Mouse (Mus musculus) 416B (cell line): Measurements from ENCODE around the gene Fam178b.

Experiments used
- DNase-seq: peaks from one replicate; pipeline ENCODE4 v3.0.0; 2011; ENCODE audit warnings: low read depth

Fam178b gene

DNA sequence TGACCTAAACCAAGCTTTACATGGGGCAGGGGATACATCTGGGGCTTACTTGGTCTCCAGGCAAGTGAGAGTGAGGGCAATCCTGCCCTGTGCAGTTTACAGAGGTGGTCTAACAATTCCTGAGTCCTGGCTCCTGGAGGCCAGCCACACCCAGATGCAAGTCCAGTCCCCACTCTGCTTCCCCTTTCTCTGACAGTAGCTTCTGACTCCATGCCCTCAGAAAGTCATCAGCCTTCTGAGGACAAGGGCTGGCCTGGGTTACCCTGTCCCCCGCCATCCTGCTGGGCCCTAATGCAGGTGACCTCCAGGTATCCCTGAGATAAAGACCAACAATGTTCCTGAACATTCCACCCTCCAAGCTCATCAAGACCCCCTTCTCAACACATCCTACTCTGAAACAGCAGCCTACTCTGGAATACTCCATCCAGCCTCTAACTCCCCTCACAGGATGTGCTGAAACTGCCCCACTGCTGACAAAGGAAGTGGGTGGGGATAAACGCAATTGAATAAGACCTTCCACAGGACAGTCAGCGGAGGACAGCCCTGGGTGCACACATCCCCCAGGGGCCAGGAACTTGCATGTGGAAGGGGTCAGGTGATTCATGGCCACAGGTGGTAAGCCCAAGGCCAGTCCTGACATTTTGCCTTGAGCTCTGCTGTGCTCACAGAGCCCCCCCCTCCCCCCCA lies 52.8 kb downstream of the Fam178b start:
- no peak for DNase-seq

DNA sequence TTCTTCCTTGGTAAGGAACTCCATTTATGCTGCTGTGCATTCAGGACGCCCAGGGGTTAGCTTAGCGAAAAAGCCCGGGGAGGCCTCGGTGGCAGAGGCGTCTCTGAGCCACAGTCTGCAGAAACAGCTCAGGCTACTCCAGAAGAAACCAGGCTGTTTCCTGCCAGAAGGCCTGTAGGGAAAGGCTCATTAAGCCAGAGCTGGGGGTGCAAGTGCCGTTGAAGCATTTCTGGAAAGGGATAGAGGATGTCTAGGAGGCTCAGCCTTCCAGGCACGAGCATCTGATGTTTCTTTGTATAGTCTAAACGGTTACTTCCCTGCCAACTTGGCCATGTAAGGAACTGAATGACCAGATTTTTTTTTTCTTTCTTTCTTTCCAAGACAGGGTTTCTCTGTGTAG lies 54.4 kb downstream of the Fam178b start:
- DNase-seq: no peak

DNA sequence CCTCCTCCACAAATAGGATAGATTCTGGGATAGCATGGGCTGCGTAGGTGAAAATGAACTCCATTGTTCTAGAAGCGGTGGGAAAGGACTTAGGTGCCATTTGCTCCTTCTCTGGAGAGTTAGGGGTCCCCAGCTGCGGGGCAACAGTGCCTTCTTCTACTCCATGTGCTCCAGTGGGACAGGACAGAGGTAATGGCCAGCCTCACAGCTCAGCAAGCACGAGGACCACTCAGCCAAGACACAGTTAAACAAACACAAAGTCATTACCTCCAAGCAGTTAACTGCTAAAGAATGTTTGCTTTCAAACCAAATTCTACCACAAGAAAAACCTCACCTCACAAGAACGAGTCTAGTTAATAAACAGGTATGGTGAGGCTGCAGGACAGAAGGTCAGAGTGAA lies 57.5 kb downstream of the Fam178b start:
- DNase-seq: no peak

DNA sequence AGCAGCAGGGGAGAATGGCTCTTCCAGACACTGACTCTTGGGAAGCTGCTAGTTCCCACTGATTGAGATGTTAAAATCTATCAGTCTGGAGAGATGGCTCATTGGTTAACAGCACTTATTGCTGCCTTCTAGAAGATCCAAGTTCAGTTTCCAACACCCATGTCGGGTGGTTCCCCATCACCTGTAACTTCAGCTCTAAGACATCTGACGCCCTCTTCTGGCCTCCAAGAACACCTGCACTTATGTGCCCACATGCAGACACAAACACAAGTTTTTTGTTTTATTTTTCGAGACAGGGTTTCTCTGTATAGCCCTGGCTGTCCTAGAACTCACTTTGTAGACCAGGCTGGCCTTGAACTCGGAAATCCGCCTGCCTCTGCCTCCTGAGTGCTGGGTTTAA lies 67.0 kb downstream of the Fam178b start:
- DNase-seq: peak; percentile 62

DNA sequence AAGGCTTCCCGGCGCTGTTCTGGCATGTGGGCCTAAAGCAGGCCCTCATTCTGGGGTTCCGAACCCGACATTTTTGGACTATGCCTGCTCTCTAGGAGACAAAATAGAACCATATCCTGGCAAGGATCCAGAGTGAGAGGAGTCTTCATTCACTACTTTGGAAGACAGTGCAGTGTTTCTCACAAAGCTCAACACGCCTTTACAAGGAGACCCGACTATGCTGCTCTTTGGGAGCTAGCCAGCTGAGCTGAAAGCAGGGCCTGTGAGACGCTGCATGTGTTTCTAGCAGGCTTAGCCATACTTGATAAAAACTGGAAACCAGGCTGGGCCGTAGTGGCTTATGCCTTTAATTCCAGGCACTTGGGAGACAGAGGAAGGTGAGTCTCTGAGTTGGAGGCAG lies 67.8 kb downstream of the Fam178b start:
- DNase-seq: no peak

DNA sequence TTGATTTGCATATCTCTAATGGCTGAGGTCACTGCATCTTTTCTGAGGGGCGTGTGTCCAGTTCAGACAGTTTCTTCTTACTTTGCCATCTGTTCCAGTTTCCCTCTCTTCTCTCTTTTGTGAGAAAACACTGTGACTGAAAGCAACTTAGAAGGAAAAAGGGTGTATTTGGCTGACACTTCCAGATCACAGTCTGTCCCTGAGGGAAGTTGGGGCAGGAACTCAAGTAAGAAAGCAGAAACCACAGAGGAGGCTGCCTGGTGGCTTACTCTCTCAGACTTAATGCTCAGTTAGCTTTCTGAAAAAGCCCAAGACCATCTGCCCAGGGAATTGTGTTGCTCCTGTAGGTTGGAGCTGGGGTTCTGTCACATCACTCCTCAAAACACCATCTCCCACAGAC lies 68.4 kb downstream of the Fam178b start:
- no peak for DNase-seq

DNA sequence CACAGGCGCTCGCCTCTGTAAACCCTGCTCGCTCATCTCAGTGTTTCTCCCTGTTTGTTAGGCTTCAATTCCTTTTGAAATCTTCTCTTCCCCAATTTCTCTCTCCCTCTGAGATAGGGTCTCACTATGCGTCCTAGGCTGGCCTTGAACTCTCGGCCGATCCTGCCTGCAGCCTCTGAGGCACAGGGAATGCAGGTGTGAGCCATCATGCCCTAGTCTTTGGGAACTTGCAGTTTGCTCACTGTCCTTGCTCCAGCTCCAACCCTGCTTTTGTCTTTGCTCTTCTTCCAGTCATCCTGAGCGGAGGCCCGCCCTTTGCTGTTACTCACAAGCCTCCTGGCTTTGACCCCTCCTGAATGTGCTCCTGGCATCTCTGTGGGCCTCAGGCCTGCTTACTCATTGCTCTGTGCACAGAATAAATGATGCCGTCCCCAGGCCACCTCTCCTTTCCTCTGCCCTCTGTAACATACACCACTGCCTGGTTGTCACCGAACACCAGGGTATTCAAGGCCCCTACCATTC lies 69.5 kb downstream of the Fam178b start:
- DNase-seq: no peak

DNA sequence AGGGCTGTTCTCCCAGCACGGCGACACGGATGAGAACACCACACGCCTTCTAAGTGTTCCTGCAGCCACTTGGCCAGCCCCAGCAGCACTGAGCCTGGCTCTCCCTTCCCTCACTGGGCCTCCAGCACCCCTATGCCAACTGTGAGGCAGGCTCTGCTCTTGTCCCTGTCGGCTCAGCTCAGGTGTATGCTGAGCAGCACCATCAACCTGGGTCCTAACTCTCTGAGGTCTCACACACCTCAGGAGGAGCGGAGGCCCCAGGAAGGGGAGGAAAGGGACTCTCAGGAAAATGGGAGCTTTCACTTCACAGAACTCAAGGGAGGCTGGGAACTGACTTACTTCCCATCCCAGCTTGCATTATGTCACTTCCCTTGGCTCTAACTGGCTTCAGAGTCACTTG lies 70.6 kb downstream of the Fam178b start:
- no peak for DNase-seq

DNA sequence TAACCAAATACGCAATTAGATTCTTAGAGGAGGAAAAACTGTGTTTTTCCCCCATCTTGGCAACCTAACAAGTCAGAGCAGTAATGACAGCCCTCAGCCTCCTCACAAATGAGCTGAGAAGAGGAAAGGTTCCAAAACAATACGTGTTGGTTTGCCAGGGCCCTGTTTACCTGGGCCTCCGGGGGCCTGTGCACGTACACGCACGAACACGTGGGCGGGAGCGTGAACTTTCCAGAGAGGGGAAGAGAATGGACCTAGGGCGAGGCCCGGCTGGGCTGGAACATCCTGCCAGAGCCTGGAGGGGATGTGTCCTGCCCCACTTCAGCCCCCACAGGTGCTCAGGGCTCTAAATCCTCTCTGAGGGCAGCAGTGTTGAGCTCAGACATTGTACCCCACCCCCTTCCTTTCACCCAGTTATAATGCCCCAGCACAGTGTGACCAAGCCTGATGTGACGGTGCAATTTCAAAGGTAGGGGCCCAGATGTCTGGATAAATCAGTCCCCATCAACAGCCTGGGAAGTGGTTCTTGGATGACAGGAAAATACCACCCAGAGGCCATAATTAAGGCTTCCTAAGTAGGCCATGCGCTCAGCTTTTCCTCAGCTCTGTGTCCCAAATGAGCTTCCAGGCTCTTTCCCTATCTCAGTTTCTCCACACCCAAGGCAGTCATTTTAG lies 71.4 kb downstream of the Fam178b start:
- no peak for DNase-seq

DNA sequence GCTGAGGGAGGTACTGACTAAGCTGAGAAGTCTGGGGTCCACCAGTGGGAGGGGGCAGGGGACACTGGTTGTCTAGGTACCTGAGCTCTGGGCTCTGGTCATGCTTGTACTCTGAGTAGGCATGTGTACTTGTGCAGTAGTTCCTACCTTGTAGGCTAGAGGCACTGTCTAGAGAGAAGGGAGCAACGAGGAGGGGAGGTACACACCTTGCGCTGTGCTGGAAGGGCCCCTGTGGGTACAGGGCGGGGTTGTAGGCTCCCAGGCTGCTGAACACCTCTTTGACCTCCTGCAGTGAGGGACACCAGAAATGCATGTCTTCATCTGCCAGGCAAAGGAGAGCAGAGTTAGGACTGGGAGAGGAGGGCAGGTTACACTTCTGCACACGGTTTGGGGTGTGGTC lies 74.8 kb downstream of the Fam178b start:
- no peak for DNase-seq

DNA sequence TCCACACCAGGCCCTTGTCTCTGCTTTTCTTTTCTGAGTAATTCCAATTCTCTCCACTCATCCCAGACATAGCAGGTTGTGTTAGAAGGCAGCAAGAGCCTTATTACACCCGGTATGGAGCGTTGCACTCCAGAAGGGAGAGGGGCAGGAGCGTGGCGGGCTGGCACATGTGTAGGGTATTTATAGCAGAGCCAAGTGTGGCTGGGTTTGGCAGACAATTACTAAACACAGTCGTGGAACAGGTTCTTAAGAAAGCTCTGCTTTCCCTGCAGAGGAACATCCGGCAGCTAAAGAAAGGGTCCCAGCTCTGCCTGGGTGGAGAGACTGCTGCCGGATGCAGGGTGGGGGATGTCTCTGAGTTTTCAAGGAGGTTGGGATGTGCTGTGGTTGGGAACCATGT lies 76.0 kb downstream of the Fam178b start:
- no peak for DNase-seq

DNA sequence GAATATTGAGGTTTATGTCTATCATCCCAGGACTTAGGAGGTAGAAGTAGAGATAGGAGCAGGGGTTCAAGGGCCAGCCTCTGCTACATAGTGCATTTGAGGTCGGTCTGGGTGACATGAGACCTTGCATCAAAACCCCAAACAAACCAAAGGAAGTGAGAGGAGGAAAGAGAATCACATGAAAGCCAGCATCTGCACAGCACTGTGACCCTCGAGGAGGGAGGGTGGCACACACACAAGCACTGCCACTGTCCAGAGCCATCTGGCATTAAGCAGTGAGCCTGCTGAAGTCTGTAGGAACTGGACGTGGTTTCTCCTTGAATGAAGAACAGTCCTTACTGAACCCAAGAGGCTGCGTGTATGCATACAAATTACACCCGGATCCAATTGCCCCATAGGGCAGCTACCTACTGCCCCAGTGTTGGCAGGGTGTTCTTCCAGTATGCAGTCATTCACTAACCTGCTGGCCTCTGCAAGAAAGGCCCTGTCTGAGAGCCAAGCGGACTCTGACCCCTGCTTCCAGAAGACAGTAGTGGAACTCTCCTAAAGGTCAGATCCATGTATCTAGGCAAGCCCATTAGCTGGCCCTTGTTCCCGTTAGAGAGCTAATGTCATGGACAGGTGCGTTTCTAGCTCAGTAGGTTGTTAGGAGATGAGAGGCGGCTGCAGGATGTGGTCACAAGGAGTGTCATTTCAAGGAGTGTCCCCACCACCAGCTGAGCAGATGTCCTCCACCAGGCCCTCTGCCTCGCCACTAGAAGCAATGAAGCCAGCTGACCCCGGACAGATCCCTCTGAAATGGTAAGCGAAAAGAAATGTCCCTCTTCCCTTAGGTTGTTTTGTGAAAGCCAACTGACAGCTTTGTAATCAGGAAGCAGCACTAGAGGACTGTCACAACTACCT lies 78.5 kb downstream of the Fam178b start:
- peak; percentile 49 for DNase-seq

DNA sequence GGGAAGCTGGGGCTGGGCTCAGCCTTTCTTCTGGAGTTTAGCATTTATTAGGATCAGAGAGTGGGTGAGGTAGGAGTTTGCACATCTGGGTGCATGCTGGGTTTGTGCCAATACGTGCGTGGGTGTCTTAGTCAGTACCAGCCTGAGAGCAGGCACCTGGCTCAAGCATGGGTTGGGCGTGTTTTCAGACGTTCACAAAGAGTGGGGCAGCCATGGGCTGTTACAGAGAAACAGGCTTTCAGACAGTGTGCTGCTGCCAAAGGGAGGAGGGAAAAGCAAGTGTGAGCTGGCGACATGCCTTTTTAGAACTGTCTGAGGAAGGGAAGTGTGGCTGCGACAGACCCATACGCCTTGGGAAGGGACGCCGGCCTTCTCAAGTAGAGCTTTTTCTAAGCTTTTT lies 79.6 kb downstream of the Fam178b start:
- DNase-seq: no peak

DNA sequence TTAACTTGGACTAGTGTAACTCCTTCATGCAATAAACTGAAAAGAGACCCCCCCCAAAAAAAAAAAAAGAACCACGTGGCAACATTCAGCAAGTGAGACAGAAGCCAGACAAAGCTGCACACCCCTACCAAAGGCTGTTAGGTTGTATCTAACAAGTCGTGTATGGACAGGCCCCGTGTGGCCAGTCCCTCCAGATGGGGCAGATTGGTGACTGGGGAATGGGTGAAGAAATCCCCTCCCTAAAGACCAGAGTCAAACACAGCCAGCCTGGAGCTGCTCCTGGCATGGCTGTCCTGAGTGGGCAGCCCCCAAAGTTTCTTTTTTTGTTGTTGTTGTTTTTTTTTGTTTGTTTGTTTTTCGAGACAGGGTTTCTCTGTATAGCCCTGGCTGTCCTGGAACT lies 80.7 kb downstream of the Fam178b start:
- no peak for DNase-seq

DNA sequence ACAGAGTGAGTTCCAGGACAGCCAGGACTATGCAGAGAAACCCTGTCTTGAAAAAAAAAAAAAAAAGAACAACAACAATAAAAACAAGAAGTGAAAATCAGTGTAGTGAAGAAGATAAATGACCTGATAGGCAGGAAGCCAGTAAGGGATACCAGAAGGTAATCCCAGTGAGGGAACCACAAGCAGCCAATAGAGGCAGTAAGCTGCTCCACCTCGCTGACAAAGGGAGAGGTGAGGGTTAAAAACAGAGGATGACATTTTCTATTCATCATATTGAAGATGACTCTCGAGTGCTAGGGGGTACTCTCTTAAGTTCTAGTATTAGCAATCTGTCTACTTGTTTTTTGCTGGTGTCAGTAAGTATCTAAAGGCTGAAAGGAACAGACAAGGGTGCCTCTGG lies 84.6 kb downstream of the Fam178b start:
- DNase-seq: no peak

DNA sequence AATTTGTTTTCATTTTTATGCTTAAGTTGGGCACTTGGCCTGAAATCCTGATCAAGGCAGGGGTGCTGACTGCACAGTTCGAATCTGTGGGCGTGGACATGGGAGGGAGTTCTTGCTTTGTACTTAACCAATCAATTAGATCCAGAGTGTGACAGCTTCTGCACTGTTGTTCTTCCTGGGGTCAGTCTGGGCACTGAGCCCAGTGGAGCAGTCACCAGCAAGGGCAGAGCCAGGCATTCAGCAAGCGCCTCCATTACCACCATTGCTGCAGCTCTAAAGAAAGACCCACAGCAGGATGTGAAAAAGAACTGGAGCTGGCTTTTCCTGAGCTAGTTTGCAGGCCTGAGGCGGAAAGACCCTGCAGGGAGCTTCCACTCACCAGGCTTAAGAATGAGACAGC lies 86.9 kb downstream of the Fam178b start:
- peak; percentile 86 for DNase-seq

DNA sequence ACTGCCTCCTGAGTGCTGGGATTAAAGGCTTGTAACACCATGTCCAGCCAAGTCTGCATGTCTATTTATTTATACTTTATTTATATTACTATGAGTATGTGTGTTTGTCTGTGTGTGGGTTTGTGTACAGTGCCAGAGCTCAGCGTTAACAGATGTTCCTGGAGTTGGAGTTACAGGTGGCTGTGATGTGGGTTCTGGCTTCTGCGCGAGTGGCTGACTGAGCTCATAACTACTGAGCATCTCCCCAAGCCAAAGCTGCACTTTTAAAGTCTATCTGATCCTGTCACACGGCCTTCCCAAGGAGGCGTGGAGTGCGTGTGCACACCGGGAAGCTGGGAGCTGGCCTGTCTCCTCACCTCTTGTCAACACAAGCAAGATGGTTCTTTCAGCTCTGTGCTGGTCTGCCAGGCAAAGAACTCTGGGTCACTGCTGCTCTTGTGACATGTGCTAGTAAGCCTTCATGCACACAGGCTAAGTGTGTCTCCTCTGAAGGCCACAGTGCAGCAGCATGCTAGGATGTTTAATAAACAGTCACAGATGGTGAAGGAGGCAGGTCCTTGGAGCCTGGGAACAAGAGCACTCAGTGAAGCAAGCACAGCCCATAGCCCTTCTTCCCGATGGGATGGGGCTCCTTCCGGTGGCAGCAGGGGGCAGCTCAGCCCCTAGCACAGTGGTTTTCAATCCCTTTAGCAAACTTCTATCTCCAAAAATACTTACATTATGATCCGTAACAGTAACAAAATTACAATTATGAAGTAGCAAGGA lies 87.6 kb downstream of the Fam178b start:
- DNase-seq: no peak

DNA sequence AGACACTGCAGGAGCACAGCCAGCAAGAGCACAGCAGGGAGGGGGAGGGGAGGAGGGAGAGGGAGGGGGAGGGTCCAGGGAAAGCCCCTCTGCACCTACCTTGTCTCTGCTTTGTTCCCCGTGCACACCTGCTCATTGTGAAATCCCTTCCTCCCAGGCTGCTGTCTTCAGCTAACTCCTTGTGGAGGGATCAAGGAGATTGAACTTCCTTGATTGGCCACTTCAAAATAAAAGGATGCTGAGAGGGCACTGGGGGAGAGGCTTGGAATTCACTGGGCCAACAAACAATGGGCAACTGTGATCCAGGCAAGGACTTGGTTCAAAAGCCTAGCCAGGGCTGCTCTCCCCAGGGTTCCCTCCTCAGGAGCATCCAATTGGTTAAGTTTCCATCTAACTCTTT lies 89.9 kb downstream of the Fam178b start:
- DNase-seq: no peak

DNA sequence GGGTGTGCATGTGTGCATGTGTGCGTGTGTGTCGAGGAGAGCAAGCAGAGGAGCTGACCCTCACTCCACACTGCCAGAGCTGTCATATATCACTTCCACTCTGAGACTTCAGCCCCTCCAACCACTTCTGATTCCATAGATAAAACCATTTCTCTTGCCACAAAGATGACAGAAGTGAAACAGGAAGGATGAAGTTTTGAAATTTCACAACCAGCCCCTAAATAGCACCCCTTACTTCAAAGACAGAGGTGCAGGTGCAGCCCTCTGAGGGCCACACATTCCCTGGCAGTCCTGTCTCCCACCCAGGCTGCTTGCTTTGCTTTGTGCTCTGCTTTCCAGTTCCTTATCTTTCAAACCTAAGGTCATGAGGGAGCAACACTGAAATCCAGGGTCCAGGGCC lies 91.6 kb downstream of the Fam178b start:
- peak; percentile 36 for DNase-seq

DNA sequence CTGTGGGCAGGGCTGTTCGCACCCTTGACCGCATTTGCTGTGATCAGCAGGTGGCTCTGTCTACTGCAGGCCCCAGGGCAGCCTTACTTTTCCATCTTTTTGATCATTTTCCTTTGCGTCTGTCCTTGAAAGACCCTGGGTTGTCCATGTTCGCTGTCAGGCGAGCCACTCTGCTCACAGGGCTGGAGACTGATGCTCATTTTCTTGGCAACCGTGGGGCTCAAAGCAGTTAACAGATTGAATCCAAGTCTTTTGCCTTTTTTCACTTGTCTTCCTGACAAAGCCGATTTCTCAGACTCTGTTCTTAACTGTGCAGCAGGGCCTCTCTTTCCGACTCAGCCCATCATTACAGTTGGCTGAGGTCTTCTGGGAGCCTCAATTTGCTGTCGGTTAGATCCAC lies 92.3 kb downstream of the Fam178b start:
- no peak for DNase-seq

DNA sequence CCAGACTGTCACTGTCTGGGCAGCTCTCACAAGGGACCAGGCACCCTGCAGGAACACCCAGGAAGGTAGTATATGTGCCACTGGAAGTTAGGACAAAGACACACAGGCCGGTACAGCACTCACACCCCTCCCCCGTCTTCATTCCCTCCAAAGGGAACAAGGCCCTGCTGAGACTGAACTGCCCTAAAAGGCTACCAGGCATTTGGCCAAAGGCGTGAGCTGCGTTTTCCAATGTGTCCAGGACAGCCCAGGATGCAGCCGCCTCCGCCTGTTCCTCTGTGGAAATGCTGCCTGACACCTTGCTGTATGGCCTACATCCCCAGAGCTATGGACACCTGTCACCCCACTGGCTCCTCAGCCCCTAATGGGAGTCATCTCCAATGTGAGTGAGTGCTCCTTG lies 93.5 kb downstream of the Fam178b start:
- DNase-seq: no peak
